Mouse (Mus musculus) c-Kit-positive CD71-positive TER-119-positive erythroid progenitor cells, embryonic 14.5 days (primary cell): ENCODE measurements around the gene Hspa4.

ENCODE experiments used
- DNase-seq: peaks from one replicate; pipeline ENCODE4 v3.0.0-alpha.2; 2013; ENCODE audit warnings: low spot score

Gene Hspa4

DNA sequence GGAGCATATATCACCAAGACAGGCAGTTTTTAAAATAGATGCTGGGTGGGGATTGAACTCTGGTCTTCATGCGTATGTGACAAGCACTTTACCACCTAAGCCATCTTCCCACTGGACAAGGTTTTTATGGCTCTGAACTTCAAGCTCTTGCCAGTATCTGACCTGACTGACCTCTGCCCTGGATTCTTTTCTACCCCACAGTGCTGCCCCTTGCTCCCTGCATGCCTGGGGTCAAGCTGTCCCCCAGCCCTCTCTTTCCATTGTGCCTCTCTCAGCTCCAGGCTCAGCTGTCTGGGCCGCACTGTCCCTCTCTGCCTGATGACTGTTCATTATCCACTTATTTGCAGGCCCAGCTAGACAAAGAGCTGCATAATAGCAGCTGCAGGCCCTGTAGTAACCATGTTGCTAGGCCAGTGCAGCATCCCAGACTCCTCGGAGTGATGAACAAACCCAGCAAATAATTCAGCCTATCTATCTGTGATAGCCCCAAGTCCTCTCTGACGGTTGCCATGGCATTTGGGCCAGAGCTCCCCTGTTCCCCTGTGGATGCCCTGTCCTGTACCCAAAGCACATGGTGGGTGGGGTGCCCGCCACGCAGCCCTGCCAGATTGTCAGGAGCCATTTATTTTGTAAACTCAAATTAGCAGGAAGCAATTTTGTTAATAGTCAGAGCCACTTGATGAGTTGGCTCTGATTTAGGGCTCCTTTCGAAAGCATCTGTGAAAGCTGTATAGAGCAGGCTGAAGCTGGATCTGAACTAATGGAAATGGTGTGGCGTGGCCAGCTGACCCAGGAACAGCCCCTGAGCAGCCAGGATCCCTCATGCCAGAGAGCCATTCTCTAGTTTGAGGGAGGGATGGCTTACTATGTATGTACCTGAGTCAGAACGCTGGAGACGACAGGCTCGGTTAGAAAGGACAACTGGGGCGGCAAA lies 47.8 kb downstream of the Hspa4 start:
- DNase-seq = no peak

DNA sequence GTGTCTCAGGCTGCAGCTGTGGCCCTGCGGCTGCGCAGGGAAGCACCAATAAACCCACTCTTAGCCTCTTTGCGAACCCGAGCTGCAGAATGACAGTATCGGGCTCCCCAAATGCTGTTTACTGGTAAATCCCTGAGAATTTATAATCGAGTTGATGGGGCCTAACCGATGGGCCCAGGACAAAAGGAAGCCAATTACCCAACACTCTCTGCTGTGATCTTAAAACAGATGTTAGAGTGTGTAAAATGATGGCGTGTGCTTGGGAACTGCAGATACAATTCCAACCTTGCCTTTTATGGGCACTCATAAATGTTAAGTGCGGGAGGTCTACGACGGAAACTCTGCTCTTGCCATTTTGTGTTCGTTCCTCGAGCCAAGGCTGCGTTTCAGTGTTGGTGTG lies 49.5 kb downstream of the Hspa4 start:
- DNase-seq = no peak

- DNase-seq = no peak
Measured at GRCm38 (mm10) chr11:53249686-53250085, 50.6 kb downstream of the Hspa4 start.

DNA sequence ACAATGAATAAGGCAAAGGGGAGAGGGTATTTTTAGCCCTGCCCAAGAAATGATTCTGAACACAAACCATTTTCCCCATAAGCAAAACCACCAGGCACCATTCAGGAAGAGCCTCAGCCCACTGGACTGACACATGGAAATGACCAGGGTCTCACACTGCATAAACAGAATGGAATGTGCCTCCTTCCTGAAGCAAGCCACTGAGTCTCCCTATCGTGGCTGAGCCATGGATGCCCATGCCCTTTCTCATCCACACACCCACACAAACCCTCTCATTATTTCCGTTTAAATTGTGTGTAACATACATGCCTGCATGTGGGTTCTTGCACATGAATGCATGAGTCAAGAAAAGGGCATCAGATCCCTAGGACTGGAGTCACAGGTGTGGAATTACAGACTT lies 54.7 kb downstream of the Hspa4 start:
- no peak for DNase-seq

DNA sequence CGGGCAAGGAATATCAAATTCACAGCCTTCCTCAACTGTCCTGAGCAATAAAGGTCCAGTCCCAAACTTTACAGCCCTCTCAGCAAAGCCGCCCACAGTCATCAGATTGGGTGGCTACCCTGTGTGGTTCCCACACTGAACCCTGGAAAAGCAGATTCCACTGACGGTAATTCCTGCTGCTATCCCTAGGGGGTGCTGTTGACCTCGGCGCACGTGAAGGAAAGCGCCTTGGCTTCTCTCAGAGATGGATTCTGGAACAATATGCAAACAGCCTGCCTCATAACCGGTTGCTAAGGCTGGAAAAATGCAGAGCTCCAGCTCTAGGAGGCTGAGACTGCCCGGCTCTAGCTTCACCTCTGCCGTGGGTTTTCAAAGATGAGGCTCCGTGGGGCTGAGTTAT lies 57.1 kb downstream of the Hspa4 start:
- no peak for DNase-seq

- DNase-seq = no peak
Measured at GRCm38 (mm10) chr11:53233590-53233989, 66.7 kb downstream of the Hspa4 start.

GRCm38 (mm10) chr11:53231836-53232235 lies 68.4 kb downstream of the Hspa4 start:
- DNase-seq = no peak

DNA sequence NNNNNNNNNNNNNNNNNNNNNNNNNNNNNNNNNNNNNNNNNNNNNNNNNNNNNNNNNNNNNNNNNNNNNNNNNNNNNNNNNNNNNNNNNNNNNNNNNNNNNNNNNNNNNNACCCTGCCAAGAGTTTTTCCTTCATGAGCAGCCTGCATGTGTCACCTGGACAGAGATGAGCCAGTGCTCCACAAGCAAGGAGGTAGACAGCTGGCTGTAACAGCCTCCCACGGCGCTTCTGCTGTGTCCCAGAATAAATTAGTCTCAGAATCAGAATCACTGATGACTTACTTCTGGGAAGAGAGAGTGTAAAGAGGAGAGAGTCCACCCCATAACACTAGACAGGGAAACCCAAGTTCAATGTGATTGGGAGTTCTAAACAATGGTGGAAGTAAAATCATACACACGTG lies 71.2 kb downstream of the Hspa4 start:
- no peak for DNase-seq

- DNase-seq = no peak
Measured at GRCm38 (mm10) chr11:53210876-53211275, 89.4 kb downstream of the Hspa4 start.
